Mouse (Mus musculus) adipocyte (in vitro differentiated cells): ENCODE measurements around the gene Alb.

Source experiments
- DNase-seq: peaks from one replicate; pipeline ENCODE4 v3.0.0-alpha.2; 2016; ENCODE audit warnings: low spot score

Alb gene

GRCm38 (mm10) chr5:90492440-90492839 lies 31.7 kb downstream of the Alb start:
- no peak for DNase-seq

- DNase-seq: no peak
These were observed 33.6 kb downstream of the Alb start for GRCm38 (mm10) chr5:90494308-90494707.

GRCm38 (mm10) chr5:90499509-90499908 lies 38.8 kb downstream of the Alb start:
- DNase-seq: no peak

GRCm38 (mm10) chr5:90500714-90501113 lies 40.0 kb downstream of the Alb start:
- peak; percentile 92 for DNase-seq

- no peak for DNase-seq
These were observed 41.1 kb downstream of the Alb start for GRCm38 (mm10) chr5:90501752-90502151.

GRCm38 (mm10) chr5:90504742-90505141 lies 44.0 kb downstream of the Alb start:
- DNase-seq: no peak

- DNase-seq: no peak
These were observed 45.8 kb downstream of the Alb start for GRCm38 (mm10) chr5:90506507-90506906.

- DNase-seq: no peak
These were observed 46.8 kb downstream of the Alb start for GRCm38 (mm10) chr5:90507411-90507949.

GRCm38 (mm10) chr5:90509828-90510592 lies 49.3 kb downstream of the Alb start:
- DNase-seq: no peak

- DNase-seq: no peak
These were observed 51.7 kb downstream of the Alb start for GRCm38 (mm10) chr5:90512288-90512955.

GRCm38 (mm10) chr5:90515561-90515960 lies 54.9 kb downstream of the Alb start:
- DNase-seq: no peak

- DNase-seq: no peak
These were observed 57.8 kb downstream of the Alb start, which contains the start of gene Afm for GRCm38 (mm10) chr5:90518356-90519100. Afm (plus strand) TSS chr5:90518932.
